Mouse (Mus musculus): ENCODE measurements around the gene March5. TPM values are rescaled to one million over a fixed set of nuclear protein-coding genes. Genes with fewer than 3 reads are reported as not detected.

March5 gene
- 155 and 159 TPM in 2 replicates for polyA plus RNA-seq (2014; fragmentation: Nextera tagmentation; extraction: Ambion mirVana)

- H3K9me3 ChIP-seq (ENCODE audit: control insufficient read depth, low read length), result no peaks in the 10 kb centered on the region
- H3K27me3 ChIP-seq (ENCODE audit: control insufficient read depth, insufficient read depth, low read length), result no peaks in the 10 kb centered on the region
- DNase-seq (ENCODE audit: low spot score, missing footprints) (peak; percentile 97), ATAC-seq (ENCODE audit: low FRiP score) (peak; percentile 98)
- H3K4me2 ChIP-seq, result peak within 1 kb of the TSS; percentile 96
- H3K4me1 ChIP-seq (ENCODE audit: control insufficient read depth, insufficient read depth, low read length), result peaks cover 10% of the 10 kb centered on the region; the same call in 1 of the 2 replicates
- H3K4me3 ChIP-seq (ENCODE audit: low read depth, low read length), result peak within 1 kb of the TSS; percentile 85
- H3K9ac ChIP-seq (ENCODE audit: low read length), result peak within 1 kb of the TSS; percentile 98
- WGBS, result under 1% methylated on average over 78 of the region's 94 CpGs
- H3K27ac ChIP-seq (ENCODE audit: low read depth, low read length), result peak within 1 kb of the TSS; percentile 71
- peaks cover 7% of the 10 kb centered on the region; the same call in 1 of the 2 replicates for H3K36me3 ChIP-seq (ENCODE audit: control insufficient read depth, insufficient read depth, low read length)
Measured at GRCm38 (mm10) chr19:37207303-37208175, at the start of gene March5. Gene March5, plus strand, starts transcription at chr19:37207543.

- Histone ChIP-seq H3K27me3 (ENCODE audit: control insufficient read depth, insufficient read depth, low read length) (peaks cover 6% of the 10 kb centered on the region), H3K27ac (ENCODE audit: low read depth, low read length) (no peak overlapping the region), H3K4me2 (0 out of 2 replicates have a peak overlapping the region, but pooled peaks have one; percentile 11), H3K4me3 (ENCODE audit: low read depth, low read length) (no peak overlapping the region), H3K9ac (ENCODE audit: low read length) (no peak overlapping the region), H3K9me3 (ENCODE audit: control insufficient read depth, low read length) (no peaks in the 10 kb centered on the region), H3K4me1 (ENCODE audit: control insufficient read depth, insufficient read depth, low read length) (peaks cover 8% of the 10 kb centered on the region), H3K36me3 (ENCODE audit: control insufficient read depth, insufficient read depth, low read length) (no peaks in the 10 kb centered on the region)
- WGBS, result 29% methylated on average over 1 of the region's 1 CpGs
- DNase-seq (ENCODE audit: low spot score, missing footprints) (no peak), ATAC-seq (ENCODE audit: low FRiP score) (no peak)
Measured at GRCm38 (mm10) chr19:37172096-37172495, 35.2 kb upstream of the March5 start.

GRCm38 (mm10) chr19:37172566-37173130, 34.7 kb upstream of the March5 start:
- Histone ChIP-seq H3K9me3 (ENCODE audit: control insufficient read depth, low read length) (no peaks in the 10 kb centered on the region), H3K9ac (ENCODE audit: low read length) (no peak overlapping the region), H3K4me3 (ENCODE audit: low read depth, low read length) (peak overlapping the region; percentile 1; the same call in 1 of the 2 replicates), H3K27me3 (ENCODE audit: control insufficient read depth, insufficient read depth, low read length) (peaks cover 6% of the 10 kb centered on the region), H3K4me2 (peak overlapping the region; percentile 99; the same call in 1 of the 2 replicates), H3K27ac (ENCODE audit: low read depth, low read length) (no peak overlapping the region), H3K36me3 (ENCODE audit: control insufficient read depth, insufficient read depth, low read length) (no peaks in the 10 kb centered on the region), H3K4me1 (ENCODE audit: control insufficient read depth, insufficient read depth, low read length) (peaks cover 8% of the 10 kb centered on the region)
- ATAC-seq (ENCODE audit: low FRiP score) (no peak), DNase-seq (ENCODE audit: low spot score, missing footprints) (no peak)
- WGBS, result 76% methylated on average over 11 of the region's 11 CpGs

- ATAC-seq (ENCODE audit: low FRiP score) (no peak), DNase-seq (ENCODE audit: low spot score, missing footprints) (peak; percentile 92)
- Histone ChIP-seq H3K4me1 (ENCODE audit: control insufficient read depth, insufficient read depth, low read length) (peaks cover 10% of the 10 kb centered on the region), H3K27ac (ENCODE audit: low read depth, low read length) (no peak overlapping the region; the same call in 1 of the 2 replicates), H3K36me3 (ENCODE audit: control insufficient read depth, insufficient read depth, low read length) (no peaks in the 10 kb centered on the region), H3K9me3 (ENCODE audit: control insufficient read depth, low read length) (no peaks in the 10 kb centered on the region), H3K4me2 (peak overlapping the region; percentile 99), H3K9ac (ENCODE audit: low read length) (peak overlapping the region; percentile 67), H3K27me3 (ENCODE audit: control insufficient read depth, insufficient read depth, low read length) (peaks cover 6% of the 10 kb centered on the region), H3K4me3 (ENCODE audit: low read depth, low read length) (peak overlapping the region; percentile 68)
- WGBS, result 28% methylated on average over 20 of the region's 20 CpGs
Measured at GRCm38 (mm10) chr19:37173331-37174115, 33.8 kb upstream of the March5 start.

DNA sequence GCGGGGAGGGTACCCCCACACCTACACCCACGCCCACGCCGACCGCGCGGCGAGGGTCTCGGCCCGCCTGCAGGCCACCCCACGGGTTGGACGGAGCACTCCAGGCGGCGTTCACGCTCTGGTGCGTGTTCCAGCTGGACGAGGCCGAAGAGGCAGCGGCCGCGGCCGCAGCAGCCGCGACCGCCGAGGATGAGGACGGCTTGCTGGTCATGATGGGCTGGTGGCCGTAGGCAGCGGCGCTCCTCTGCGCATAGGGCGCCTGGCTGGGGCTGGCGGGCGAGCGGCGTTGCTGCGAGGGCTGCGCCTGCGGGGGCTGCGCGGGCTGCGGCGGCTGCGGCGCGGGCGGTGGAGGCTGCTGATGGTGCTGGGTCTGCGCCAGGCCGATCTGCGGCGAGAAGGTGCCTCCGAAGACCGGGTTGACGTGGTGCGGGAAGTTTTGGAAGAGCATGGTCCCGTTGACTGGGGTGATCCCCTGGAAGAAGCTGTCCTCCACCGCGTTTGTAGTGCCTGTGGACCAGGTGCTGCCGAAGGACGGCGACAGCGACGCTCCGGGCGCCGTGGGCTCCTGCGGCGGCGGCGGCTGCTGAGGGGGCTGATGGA, 33.1 kb upstream of the March5 start:
- Histone ChIP-seq H3K4me2 (peak overlapping the region; percentile 99), H3K27ac (ENCODE audit: low read depth, low read length) (peak overlapping the region; percentile 67), H3K9ac (ENCODE audit: low read length) (peak overlapping the region; percentile 67), H3K27me3 (ENCODE audit: control insufficient read depth, insufficient read depth, low read length) (peaks cover 6% of the 10 kb centered on the region), H3K4me3 (ENCODE audit: low read depth, low read length) (peak overlapping the region; percentile 68), H3K36me3 (ENCODE audit: control insufficient read depth, insufficient read depth, low read length) (no peaks in the 10 kb centered on the region), H3K9me3 (ENCODE audit: control insufficient read depth, low read length) (no peaks in the 10 kb centered on the region), H3K4me1 (ENCODE audit: control insufficient read depth, insufficient read depth, low read length) (peaks cover 10% of the 10 kb centered on the region)
- ATAC-seq (ENCODE audit: low FRiP score) (peak; percentile 80), DNase-seq (ENCODE audit: low spot score, missing footprints) (peak; percentile 95)
- WGBS, result under 1% methylated on average over 62 of the region's 70 CpGs

DNA sequence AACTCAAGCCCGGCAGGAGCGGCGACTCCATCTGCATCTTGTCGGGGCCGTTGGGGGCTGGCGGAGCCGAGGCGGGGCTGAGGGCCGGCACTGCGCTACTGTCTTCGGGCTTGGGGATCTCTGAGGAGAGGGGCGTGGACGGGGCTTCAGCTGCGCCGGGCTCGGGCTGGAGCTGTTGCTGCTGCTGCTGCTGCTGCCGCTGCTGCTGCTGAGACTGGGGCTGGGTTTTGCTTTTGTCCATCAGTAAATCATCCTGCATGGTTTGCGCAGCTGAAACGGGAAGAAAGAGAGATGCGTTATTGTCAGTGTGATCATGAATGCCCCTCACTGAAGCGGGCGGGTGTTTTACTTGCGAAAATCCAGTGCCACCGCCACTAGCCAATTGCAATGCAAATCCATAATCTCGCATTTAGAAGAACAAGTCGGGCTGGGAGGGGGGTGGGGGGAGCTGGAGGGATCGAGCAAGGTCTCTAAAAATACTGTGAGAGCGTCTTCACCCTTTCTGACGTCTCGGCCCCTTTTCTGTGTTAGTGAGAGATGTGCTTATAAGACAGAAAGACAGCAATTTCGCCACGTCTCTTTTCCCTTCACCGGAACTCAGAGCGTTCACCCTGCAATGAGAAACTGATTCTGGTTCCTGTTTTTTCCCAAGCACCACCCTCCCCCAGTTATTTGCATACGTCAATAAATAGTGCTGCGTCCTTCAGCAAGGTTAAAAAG, 32.5 kb upstream of the March5 start:
- no peaks in the 10 kb centered on the region for H3K9me3 ChIP-seq (ENCODE audit: control insufficient read depth, low read length)
- peak overlapping the region; percentile 68 for H3K4me3 ChIP-seq (ENCODE audit: low read depth, low read length)
- peaks cover 10% of the 10 kb centered on the region for H3K4me1 ChIP-seq (ENCODE audit: control insufficient read depth, insufficient read depth, low read length)
- peak; percentile 78 for ATAC-seq (ENCODE audit: low FRiP score)
- H3K9ac ChIP-seq (ENCODE audit: low read length), result peak overlapping the region; percentile 67
- H3K27ac ChIP-seq (ENCODE audit: low read depth, low read length), result peak overlapping the region; percentile 67
- peak overlapping the region; percentile 99 for H3K4me2 ChIP-seq
- peaks cover 6% of the 10 kb centered on the region for H3K27me3 ChIP-seq (ENCODE audit: control insufficient read depth, insufficient read depth, low read length)
- DNase-seq (ENCODE audit: low spot score, missing footprints), result peak; percentile 98
- 0% methylated on average over 36 of the region's 36 CpGs for WGBS
- no peaks in the 10 kb centered on the region for H3K36me3 ChIP-seq (ENCODE audit: control insufficient read depth, insufficient read depth, low read length)

- H3K4me3 ChIP-seq (ENCODE audit: low read depth, low read length), result peak overlapping the region; percentile 68
- H3K27ac ChIP-seq (ENCODE audit: low read depth, low read length), result no peak overlapping the region; the same call in 1 of the 2 replicates
- ATAC-seq (ENCODE audit: low FRiP score) (no peak), DNase-seq (ENCODE audit: low spot score, missing footprints) (peak; percentile 95)
- H3K27me3 ChIP-seq (ENCODE audit: control insufficient read depth, insufficient read depth, low read length), result peaks cover 6% of the 10 kb centered on the region
- H3K36me3 ChIP-seq (ENCODE audit: control insufficient read depth, insufficient read depth, low read length), result no peaks in the 10 kb centered on the region
- no peaks in the 10 kb centered on the region for H3K9me3 ChIP-seq (ENCODE audit: control insufficient read depth, low read length)
- peak overlapping the region; percentile 67 for H3K9ac ChIP-seq (ENCODE audit: low read length)
- peaks cover 10% of the 10 kb centered on the region for H3K4me1 ChIP-seq (ENCODE audit: control insufficient read depth, insufficient read depth, low read length)
- 4% methylated on average over 12 of the region's 12 CpGs for WGBS
- peak overlapping the region; percentile 99 for H3K4me2 ChIP-seq
Measured at GRCm38 (mm10) chr19:37175436-37175805, 31.9 kb upstream of the March5 start.

- 12% methylated on average over 6 of the region's 6 CpGs for WGBS
- Histone ChIP-seq H3K36me3 (ENCODE audit: control insufficient read depth, insufficient read depth, low read length) (no peaks in the 10 kb centered on the region), H3K4me3 (ENCODE audit: low read depth, low read length) (peak overlapping the region; percentile 68), H3K27me3 (ENCODE audit: control insufficient read depth, insufficient read depth, low read length) (peaks cover 6% of the 10 kb centered on the region), H3K27ac (ENCODE audit: low read depth, low read length) (no peak overlapping the region), H3K4me2 (peak overlapping the region; percentile 99), H3K9me3 (ENCODE audit: control insufficient read depth, low read length) (no peaks in the 10 kb centered on the region), H3K4me1 (ENCODE audit: control insufficient read depth, insufficient read depth, low read length) (peaks cover 10% of the 10 kb centered on the region), H3K9ac (ENCODE audit: low read length) (no peak overlapping the region; the same call in 1 of the 2 replicates)
- no peak for ATAC-seq (ENCODE audit: low FRiP score)
- peak; percentile 86 for DNase-seq (ENCODE audit: low spot score, missing footprints)
Measured at GRCm38 (mm10) chr19:37175919-37176318, 31.4 kb upstream of the March5 start.
